Mouse (Mus musculus) small intestine, adult 2 months (tissue): ENCODE measurements around the gene Scn10a. TPM values are rescaled to one million over a fixed set of nuclear protein-coding genes. Genes with fewer than 3 reads are reported as not detected.

Experiments
- H3K27ac ChIP-seq: fragments of 200-500 bp; 2 replicates; pipeline ENCODE4 v1.5.1; 2012; ENCODE audit warnings: low read depth, low read length, control low read depth, inconsistent platforms; ENCODE audit not compliant: insufficient read depth
- H3K27me3 ChIP-seq: fragments of 200-500 bp; 2 replicates; pipeline ENCODE4 v1.6.1; 2012; ENCODE audit warnings: mild to moderate bottlenecking, moderate library complexity, low read length, inconsistent platforms; ENCODE audit not compliant: control insufficient read depth, insufficient read depth
- H3K36me3 ChIP-seq: fragments of 200-500 bp; 2 replicates; pipeline ENCODE4 v1.6.1; 2012; ENCODE audit warnings: mild to moderate bottlenecking, low read length, control low read depth, inconsistent platforms; ENCODE audit not compliant: control insufficient read depth, insufficient read depth
- H3K4me1 ChIP-seq: fragments of 200-500 bp; 2 replicates; pipeline ENCODE4 v1.6.1; 2012; ENCODE audit warnings: low read length, inconsistent platforms, mixed read lengths; ENCODE audit not compliant: control insufficient read depth, insufficient read depth, insufficient read length
- H3K4me3 ChIP-seq: fragments of 200-500 bp; 2 replicates; pipeline ENCODE4 v1.5.1; 2012; ENCODE audit warnings: low read depth, mild to moderate bottlenecking, control low read depth, inconsistent platforms, low read length, moderate library complexity
- CTCF ChIP-seq: fragments of 200-500 bp; IDR thresholded peaks from 2 replicates; pipeline ENCODE4 v1.5.1; 2012; ENCODE audit warnings: low read depth, mild to moderate bottlenecking, control low read depth, inconsistent platforms, low read length, moderate library complexity, mixed read lengths; ENCODE audit not compliant: insufficient replicate concordance, insufficient read length; ENCODE audit errors: extremely low read depth
- POLR2A ChIP-seq: fragments of 200-500 bp; IDR thresholded peaks from 2 replicates; pipeline ENCODE4 v1.6.1; 2012; ENCODE audit warnings: low read depth, mild to moderate bottlenecking, control low read depth, inconsistent platforms, low read length, moderate library complexity
- WGBS: fragments of 180-500 bp; shearing (Covaris S2); methylation state at CpG from one replicate; pipeline ENCODE4 v1.1.7; 2018; 5-methylcytosine and 5-hydroxymethylcytosine counted together
- polyA plus RNA-seq: library from polyadenylated mRNA; depleted of rRNA; stranded (reverse); fragments of >200 nt; gene quantifications from 2 replicates; pipeline ENCODE4 v1.2.3, GENCODE M21; 2012; rRNA removed

Gene Scn10a
- polyA plus RNA-seq, result 0.01 TPM in 1 of 2 replicates, not detected in the other

- no peaks in the 10 kb centered on the region for H3K4me1 ChIP-seq
- H3K27ac ChIP-seq, result no peak within 1 kb of the TSS
- no peaks in the 10 kb centered on the region for H3K36me3 ChIP-seq
- no peak within 1 kb of the TSS for H3K4me3 ChIP-seq
- TF ChIP-seq POLR2A (no peak), CTCF (no peak)
- no peaks in the 10 kb centered on the region for H3K27me3 ChIP-seq
- 80% methylated on average over 11 of the region's 11 CpGs for WGBS
Measured at GRCm38 (mm10) chr9:119719222-119719621, at the start of gene Scn10a. Scn10a (minus strand) TSS chr9:119719322.

GRCm38 (mm10) chr9:119768585-119768984, 49.5 kb upstream of the Scn10a start:
- no peaks in the 10 kb centered on the region for H3K36me3 ChIP-seq
- no peak overlapping the region for H3K4me3 ChIP-seq
- no peak overlapping the region for H3K27ac ChIP-seq
- H3K27me3 ChIP-seq, result no peaks in the 10 kb centered on the region
- H3K4me1 ChIP-seq, result no peaks in the 10 kb centered on the region
- TF ChIP-seq POLR2A, result no peak
- peak; percentile 22; the same call in 1 of the 2 replicates for TF ChIP-seq CTCF
- WGBS, result 32% methylated on average over 7 of the region's 7 CpGs

GRCm38 (mm10) chr9:119760226-119760625, 41.1 kb upstream of the Scn10a start:
- no peaks in the 10 kb centered on the region for H3K36me3 ChIP-seq
- no peak overlapping the region for H3K27ac ChIP-seq
- H3K4me1 ChIP-seq, result no peaks in the 10 kb centered on the region
- WGBS, result 85% methylated on average over 3 of the region's 3 CpGs
- no peaks in the 10 kb centered on the region for H3K27me3 ChIP-seq
- no peak for TF ChIP-seq POLR2A
- TF ChIP-seq CTCF, result no peak
- no peak overlapping the region for H3K4me3 ChIP-seq

GRCm38 (mm10) chr9:119759457-119759856, 40.3 kb upstream of the Scn10a start:
- 78% methylated on average over 1 of the region's 1 CpGs for WGBS
- Histone ChIP-seq H3K36me3 (no peaks in the 10 kb centered on the region), H3K27ac (no peak overlapping the region), H3K4me3 (no peak overlapping the region), H3K27me3 (no peaks in the 10 kb centered on the region), H3K4me1 (no peaks in the 10 kb centered on the region)
- no peak for TF ChIP-seq CTCF
- TF ChIP-seq POLR2A, result no peak

- H3K36me3 ChIP-seq, result no peaks in the 10 kb centered on the region
- WGBS, result 14% methylated on average over 5 of the region's 5 CpGs
- H3K4me1 ChIP-seq, result no peaks in the 10 kb centered on the region
- no peak overlapping the region for H3K4me3 ChIP-seq
- TF ChIP-seq CTCF, result no peak
- TF ChIP-seq POLR2A, result no peak
- no peak overlapping the region for H3K27ac ChIP-seq
- H3K27me3 ChIP-seq, result no peaks in the 10 kb centered on the region
Measured at GRCm38 (mm10) chr9:119751507-119751906, 32.4 kb upstream of the Scn10a start.

GRCm38 (mm10) chr9:119749112-119749511, 30.0 kb upstream of the Scn10a start:
- H3K27me3 ChIP-seq, result no peaks in the 10 kb centered on the region
- no peaks in the 10 kb centered on the region for H3K36me3 ChIP-seq
- 32% methylated on average over 9 of the region's 9 CpGs for WGBS
- TF ChIP-seq CTCF (no peak), POLR2A (no peak)
- H3K4me1 ChIP-seq, result peaks cover 3% of the 10 kb centered on the region; the same call in 1 of the 2 replicates
- no peak overlapping the region for H3K4me3 ChIP-seq
- no peak overlapping the region for H3K27ac ChIP-seq

- 59% methylated on average over 4 of the region's 4 CpGs for WGBS
- Histone ChIP-seq H3K27me3 (no peaks in the 10 kb centered on the region), H3K4me3 (0 out of 2 replicates have a peak overlapping the region, but pooled peaks have one; percentile 3), H3K36me3 (no peaks in the 10 kb centered on the region), H3K4me1 (peaks cover 3% of the 10 kb centered on the region; the same call in 1 of the 2 replicates), H3K27ac (no peak overlapping the region)
- TF ChIP-seq CTCF, result no peak
- no peak for TF ChIP-seq POLR2A
Measured at GRCm38 (mm10) chr9:119743900-119744299, 24.8 kb upstream of the Scn10a start.

GRCm38 (mm10) chr9:119743312-119743711, 24.2 kb upstream of the Scn10a start:
- no peak overlapping the region for H3K27ac ChIP-seq
- H3K36me3 ChIP-seq, result no peaks in the 10 kb centered on the region
- TF ChIP-seq POLR2A (no peak), CTCF (no peak)
- no peaks in the 10 kb centered on the region for H3K27me3 ChIP-seq
- WGBS, result 74% methylated on average over 3 of the region's 3 CpGs
- no peak overlapping the region for H3K4me3 ChIP-seq
- peaks cover 3% of the 10 kb centered on the region; the same call in 1 of the 2 replicates for H3K4me1 ChIP-seq
